Mouse (Mus musculus): ENCODE results near the gene Syt2. TPM values are rescaled to one million over a fixed set of nuclear protein-coding genes. Genes with fewer than 3 reads are reported as not detected.

Syt2 gene
- polyA plus RNA-seq, 1 experiment: not detected

GRCm38 (mm10) chr1:134741946-134742661 lies 95.6 kb downstream of the Syt2 start:
- TF ChIP-seq GATA1 (IDR thresholded peaks at IDR 0.05; ENCODE audit: low read length): no peak

GRCm38 (mm10) chr1:134745648-134746047 lies 99.2 kb downstream of the Syt2 start:
- no peak for TF ChIP-seq GATA1 (IDR thresholded peaks at IDR 0.05; ENCODE audit: low read length)

- no peak for TF ChIP-seq GATA1 (IDR thresholded peaks at IDR 0.05; ENCODE audit: low read length)
These were observed 101.0 kb downstream of the Syt2 start for GRCm38 (mm10) chr1:134747236-134748174.

- TF ChIP-seq GATA1 (IDR thresholded peaks at IDR 0.05; ENCODE audit: low read length): no peak
These were observed 103.4 kb downstream of the Syt2 start for GRCm38 (mm10) chr1:134749889-134750288.

GRCm38 (mm10) chr1:134752447-134752846 lies 106.0 kb downstream of the Syt2 start:
- TF ChIP-seq GATA1 (IDR thresholded peaks at IDR 0.05; ENCODE audit: low read length): no peak

DNA sequence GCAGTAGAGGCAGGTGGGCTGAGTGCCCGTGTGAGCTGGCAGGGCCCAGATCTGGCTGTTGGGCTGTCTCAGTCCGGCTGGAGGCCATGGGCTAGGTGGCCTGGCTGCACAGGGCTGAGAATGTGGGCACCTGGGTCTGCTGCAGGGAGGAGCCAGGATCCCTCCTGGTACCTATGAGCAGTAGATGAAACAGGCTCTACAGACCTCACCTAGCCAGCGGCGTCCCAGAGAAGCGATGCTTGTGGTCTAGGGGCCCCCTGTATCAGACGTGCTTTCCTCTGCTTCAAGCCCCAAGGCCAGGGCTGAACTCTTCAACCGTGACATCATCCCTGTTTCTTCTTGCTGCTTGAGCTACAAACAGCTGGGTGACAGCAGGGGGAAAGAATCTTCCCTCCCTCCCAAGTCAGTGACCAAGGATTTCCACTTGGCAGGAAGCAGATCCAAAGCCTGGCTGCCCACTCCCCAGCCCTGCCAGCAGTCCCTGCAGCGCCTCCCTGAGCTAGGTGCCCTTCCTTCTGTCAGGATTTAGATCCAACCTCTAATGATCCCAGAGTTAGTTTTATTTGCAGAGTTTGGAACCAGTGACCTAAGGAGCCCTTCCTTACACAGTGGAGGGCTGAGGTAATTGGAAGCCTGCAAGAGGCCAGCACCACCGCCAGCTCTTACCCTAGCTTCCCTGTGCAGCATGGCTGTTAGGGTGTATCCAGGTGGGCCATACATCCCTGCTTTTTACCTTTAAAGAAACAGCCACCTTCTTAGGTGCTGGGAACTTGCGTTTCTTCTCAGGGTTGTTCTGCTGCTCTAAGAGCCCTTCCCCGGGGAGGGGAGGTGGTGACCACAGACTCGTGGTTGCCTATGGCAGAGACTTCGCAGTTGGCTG lies 107.5 kb downstream of the Syt2 start:
- TF ChIP-seq GATA1 (IDR thresholded peaks at IDR 0.05; ENCODE audit: low read length): no peak

DNA sequence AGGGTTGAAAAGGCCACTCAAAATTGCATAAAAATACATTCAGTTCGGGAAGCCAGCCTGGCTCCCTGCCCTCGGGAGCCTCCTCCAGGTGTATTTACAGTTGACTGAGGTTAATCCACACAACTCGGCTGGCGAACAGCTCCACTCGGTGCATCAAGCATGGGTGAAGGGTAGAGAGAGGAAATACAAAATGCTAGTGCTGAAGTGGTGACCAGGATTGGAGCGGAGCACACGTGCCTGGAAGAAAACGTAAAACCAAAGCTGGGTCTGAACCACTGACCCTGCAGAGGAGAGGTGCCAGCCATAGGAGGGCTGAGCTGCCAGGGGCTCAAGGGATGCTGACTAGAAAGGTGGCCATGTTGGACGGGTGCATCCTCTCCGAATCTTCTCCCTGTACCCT lies 108.3 kb downstream of the Syt2 start:
- TF ChIP-seq GATA1 (IDR thresholded peaks at IDR 0.05; ENCODE audit: low read length): no peak

DNA sequence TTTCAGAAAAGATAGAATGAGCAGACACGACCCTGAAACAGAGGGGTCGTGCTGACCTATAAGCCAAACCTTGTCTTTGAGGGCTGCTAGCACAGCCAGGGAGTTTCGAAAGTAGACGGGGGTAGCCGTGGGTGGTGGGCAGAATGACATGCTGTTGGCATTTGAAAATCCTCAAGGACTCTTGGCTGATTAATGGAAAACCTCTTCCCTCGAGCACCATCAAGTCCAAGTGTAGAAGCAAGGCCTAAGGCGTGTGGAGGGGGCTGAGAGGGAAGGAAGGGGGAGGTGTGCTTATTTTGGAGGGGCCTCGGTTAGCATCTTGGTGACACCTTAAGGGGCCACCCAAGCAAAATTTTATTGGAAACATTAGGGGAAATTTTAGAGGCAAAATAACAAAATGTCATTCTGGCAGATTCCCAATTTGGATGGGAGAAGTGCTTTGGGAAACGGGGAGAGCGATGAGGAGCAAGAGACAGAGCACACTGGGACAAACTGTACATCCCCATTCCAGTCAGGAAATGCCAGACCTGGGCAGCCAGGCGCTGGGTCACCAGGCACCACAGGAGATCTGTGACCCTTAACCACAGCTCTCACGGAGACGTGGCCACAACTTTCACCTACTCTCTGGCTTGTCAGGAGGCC lies 109.2 kb downstream of the Syt2 start:
- TF ChIP-seq GATA1 (IDR thresholded peaks at IDR 0.05; ENCODE audit: low read length): no peak

DNA sequence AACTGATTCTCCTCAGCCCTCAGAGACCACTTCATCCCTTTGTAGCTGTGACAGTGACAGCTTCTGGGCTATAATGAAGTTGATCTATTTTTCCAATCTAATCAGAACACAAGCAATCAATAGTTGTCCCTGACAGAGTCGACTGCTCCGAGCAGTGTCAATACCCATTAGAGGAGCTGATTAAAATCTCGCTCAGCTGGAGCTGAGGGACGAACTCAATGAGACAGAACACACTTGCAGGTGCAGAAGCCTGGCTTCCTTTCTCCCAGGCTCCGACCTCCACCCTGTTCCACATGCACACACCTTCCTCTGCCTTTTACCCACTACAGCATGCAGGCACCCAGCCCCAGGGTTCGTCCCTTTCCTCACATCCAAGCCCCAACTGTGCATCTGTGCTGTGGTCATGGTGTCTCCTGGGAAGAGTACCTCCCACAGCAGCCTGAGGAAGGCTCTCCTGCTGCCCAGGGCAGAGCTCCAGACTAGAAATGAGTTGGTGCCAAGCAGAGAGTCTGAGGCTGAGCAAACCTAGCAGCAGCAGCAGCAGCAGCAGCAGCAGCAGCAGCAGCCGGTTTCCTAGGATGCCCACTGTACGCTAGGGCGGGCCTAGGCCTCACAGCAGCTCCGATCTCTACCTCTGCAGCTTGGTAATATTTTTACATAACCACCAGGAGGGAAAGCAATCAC lies 109.9 kb downstream of the Syt2 start:
- TF ChIP-seq GATA1 (IDR thresholded peaks at IDR 0.05; ENCODE audit: low read length): no peak

DNA sequence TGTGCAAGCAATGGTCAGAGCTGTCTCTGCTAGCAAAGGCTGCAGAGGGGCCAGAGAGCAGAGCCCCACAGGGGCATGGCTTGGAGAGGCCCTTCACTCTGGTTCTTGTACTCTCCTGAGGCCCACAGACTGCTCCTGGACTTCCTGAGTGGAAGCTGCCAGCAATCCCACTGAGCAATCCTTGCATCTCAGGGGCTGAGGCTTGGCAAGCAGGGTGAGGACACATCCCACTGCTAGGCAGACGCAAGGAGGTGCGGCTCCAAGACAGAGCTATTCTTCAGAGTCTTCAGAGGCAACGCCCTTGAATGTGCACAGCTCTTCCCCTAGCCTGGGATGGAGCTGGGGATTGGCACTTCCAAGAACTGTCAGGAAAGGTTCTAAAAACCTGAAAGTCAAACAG lies 110.8 kb downstream of the Syt2 start:
- no peak for TF ChIP-seq GATA1 (IDR thresholded peaks at IDR 0.05; ENCODE audit: low read length)

- no peak for TF ChIP-seq GATA1 (IDR thresholded peaks at IDR 0.05; ENCODE audit: low read length)
These were observed 112.7 kb downstream of the Syt2 start for GRCm38 (mm10) chr1:134759133-134759532.

GRCm38 (mm10) chr1:134760642-134761041 lies 114.2 kb downstream of the Syt2 start:
- no peak for TF ChIP-seq GATA1 (IDR thresholded peaks at IDR 0.05; ENCODE audit: low read length)

DNA sequence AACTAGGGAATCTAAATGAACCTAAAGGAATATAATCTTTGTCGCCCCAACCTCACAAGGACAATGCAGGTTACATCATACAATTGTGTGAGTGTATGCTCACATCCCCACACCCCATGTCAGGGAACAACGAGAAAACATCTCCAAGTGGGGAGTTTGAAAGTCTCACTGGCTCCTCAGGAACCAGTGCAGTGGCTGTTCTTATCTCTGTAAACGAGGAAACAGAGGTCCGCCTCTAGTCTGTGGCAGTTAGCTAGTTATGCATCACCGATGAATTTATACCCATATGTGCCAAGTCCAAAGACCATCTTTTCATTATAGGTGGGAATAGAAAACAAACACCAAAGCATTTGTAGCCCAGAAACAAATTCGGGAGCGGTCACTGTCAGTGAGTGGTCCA lies 115.1 kb downstream of the Syt2 start:
- no peak for TF ChIP-seq GATA1 (IDR thresholded peaks at IDR 0.05; ENCODE audit: low read length)

DNA sequence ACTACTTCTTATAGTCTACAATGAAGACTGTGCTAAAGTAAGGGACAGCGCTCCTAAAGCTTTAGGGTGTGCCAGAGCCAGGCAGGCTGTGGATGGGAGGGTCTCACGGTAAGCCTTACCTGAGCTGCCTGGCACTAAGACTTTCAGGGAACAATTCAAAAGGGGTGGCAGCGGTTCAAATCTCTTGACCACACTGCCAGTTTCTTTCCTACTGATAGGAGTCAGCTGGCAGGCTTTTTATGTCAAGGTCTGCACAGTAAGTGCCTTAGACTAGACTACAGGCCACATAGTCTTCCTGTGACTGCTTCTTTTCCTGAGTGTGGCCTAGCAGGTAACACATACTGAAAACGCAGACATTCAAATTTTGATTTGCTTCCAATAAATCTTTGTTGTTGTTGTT lies 116.8 kb downstream of the Syt2 start:
- no peak for TF ChIP-seq GATA1 (IDR thresholded peaks at IDR 0.05; ENCODE audit: low read length)

Measured in G1E-ER4 (cell line).